Mouse (Mus musculus): ENCODE data around the gene Fkbp9.

Fkbp9 gene

DNA sequence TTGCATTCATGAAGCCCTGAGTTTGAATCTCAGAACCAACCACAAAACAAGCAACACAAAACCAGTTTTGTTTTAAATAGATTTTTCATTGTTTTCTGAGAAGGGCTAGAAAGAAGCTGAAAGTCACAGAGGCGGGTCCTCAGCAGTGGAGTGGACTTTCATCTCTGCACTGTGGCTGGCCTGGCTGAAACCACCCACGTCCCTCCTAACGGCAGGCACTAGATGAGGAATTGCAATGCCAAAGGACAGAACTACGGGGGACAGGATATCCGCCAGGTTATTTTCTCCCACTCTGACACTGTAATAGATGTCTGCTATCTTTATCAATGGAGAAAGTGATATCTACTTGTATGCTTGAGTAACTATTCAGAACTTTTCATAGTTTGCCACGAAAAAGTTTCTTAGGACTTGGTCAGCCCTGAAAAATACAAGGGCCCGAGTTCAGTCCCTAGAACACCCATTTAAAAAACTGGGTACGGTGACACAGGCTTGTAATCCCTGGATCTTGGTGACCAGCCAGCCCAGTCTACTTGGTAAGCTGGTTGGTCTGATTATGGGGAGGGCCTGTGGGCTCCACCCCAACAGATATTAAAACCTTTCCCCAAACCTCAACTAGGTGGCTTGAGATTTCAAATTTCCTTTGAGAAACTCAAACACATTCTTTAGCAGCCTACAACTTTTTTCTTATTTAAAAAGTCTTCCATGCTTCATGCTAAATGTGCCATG lies 74.4 kb downstream of the Fkbp9 start:
- DNase-seq, result no peak

DNA sequence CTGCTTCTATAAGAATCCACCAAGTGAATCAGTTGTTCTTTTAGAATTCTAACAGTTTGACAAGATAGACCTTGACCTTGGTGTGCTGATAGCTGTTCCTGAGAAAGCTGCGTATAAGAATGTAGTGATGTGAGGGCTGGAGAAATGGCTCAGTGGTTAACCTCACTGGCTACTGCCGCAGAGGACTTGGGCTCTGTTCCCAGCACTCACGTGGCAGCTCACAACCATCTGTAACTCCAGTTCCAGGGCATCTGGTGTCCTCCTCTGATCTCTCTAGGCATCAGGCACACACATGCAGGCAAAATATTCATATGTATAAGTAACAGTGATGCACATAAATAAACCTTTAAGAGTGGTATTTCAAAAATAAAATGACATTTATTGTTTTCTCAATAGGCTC lies 76.1 kb downstream of the Fkbp9 start:
- DNase-seq, result no peak

DNA sequence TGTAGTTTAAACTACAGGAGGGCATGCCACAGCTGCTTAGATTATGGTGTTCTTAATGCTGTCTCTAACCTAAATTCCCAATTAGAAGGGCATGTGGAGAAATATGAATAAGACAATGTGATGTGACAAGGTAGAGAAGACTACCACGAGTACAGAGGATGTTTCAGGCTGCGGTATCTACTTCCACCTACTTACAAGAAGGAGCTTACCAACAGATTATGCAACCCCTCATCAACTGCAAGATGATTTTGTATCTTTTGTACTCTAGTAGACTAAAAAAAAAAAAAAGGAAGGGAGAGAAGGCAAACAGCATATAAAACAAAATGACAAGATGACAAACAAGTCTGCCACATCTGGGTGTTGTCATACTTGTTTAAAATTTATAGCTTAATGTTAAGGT lies 76.5 kb downstream of the Fkbp9 start:
- no peak for DNase-seq

DNA sequence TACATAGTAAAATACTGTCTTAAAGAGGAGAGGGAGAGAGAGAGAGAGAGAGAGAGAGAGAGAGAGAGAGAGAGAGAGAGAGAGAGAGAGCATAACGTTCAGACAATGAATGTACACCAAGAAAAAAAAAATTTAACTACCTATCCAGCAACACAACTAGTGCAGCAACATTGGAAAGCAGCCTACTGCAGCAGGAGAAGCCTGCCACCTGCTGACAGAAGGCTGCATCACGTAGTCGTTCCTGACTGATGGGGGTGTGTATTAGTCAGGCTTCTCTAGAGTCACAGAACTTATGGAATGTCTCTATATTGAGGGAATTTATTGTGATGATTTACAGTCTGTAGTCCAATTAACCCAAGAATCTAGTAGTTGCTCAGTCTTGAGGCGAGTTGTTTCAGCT lies 77.1 kb downstream of the Fkbp9 start:
- peak; percentile 61 to 75 for DNase-seq

DNA sequence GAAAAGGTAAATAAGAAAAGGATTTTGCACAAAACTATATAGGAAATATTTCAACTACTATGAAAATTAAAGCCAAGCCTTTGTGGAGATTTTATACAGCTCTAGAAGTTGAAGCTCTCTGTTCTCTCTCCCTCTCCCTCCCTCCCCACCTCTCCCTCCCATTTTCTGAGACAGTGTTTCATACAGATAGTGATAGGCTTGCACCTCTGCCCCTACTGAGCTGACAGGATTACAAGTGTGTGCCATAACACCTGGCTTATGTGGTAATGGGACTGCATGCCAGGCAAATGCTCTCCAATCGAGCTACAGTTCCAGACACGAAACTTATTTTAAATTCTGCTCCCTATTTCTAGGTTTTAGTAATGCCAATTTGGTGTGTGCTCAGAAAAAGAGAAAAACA lies 79.1 kb downstream of the Fkbp9 start:
- DNase-seq, result no peak

DNA sequence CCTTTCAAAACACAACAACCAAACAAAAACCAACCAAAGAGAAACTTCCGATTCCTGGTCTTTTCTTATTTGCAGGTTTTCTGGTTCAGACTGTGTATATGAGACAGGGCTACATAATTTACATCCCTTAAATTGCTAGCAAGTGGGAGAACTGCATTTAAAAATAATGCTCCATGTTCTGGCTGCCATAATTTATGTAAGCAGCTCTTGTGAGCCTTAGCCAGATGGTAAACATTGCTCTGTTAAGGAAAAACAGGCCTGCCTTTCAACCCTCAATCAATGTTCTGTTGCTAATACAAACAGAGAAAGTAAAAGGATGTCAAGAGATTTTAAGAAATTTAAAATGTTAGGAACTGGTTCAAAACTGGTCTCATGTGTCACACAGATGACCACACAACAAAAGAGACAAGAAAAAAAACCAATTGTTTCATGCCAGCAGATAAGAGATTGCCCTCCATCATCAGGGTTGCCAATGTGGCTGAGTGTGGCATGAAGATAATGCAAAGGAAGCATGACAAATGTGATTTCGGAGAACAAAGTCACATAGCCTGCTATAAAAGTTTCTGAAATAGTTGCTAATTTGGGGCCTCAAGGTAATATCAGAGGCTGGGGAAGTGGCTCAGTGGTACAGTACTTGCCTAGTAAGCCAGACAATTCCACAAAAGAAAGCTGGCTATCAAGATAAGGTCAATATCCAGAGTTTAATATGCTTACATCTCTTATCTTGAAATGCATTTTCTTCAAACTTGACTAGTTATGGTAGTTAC lies 81.4 kb downstream of the Fkbp9 start:
- DNase-seq, result no peak

DNA sequence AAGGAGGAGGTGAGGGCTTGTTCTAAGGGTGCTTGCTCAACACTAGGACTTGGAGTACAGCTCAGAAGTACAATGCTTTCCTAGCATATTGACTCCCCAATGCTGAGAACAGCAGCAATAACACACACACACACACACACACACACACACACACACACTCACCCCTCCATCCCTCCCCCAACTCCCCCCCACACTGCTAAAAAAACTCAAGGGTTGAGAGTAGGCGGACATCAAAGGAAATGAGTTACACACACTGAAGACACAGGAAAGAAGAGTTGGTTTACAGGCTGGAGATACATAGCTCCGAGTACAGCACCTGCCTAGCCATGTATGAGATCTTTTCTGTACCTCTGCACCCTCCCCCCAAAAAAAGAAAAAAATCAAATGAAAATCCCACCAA lies 84.4 kb downstream of the Fkbp9 start:
- no peak for DNase-seq

DNA sequence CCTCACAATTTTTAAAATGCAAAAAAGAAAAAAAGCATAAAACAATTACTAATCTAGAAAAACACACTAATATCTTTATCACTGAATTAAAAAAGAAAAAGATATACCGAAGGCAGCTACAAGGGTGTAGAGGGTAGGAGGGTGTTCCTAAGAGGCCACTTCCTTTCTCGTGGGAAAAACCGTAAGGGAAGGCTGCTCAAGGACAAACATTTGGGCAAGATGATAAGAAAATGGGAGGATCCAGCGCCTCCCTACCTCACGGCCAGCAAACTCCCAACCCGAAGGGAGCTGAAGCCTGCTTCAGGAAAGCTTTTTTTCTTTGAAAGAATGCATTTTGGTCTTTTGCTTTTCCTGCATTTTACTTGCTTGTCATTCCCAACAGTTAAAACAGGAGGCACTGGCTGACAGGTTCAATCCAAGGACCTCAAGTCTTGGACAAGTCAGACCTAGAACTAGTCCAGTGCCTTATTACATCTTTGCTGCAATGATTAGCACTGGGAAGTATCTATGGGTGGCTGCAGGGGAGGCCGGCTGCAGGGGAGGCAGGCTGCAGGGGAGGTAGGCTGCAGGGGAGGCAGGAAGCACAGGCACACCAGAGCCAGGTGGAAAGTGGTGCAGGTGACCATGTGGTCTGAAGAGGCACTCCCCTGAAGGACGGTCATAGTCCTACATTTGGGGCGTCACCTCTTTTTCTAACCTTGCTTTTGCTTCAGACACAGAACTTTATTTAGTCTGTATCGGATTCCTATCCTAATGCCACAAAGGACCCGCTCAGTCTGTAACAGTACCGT lies 85.9 kb downstream of the Fkbp9 start:
- DNase-seq, result no peak

DNA sequence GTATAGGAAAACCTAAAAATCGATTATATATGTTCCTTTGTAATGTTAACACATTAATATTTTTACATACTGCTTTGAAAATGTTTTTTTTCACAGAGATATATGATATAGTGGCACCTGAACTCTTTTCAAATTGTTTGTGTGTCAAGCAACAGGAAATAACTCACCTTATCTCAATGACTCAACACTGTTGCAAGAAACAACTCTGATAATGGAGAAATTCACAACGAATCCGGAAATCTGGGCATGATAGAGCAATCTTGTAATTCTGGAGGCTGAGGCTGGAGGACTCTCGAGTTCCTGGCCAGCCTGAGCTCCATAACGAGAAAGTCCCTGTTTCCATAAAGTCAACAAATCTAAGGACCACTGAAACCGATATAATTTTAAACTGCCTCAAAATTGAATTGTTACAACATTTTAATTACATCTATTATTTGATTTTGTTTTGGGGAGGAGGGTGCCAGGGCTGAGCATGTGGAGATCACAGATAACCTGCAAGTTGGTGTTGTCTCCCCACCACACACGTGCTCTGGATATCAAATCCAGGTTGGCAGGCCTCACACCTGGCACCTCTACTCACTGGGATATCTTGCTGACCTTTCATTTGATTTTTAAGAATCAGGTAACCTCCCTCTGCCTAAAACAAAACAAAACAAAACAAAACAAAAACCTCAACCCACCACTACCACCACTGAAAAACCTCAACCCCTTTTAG lies 87.6 kb downstream of the Fkbp9 start:
- DNase-seq, result no peak

DNA sequence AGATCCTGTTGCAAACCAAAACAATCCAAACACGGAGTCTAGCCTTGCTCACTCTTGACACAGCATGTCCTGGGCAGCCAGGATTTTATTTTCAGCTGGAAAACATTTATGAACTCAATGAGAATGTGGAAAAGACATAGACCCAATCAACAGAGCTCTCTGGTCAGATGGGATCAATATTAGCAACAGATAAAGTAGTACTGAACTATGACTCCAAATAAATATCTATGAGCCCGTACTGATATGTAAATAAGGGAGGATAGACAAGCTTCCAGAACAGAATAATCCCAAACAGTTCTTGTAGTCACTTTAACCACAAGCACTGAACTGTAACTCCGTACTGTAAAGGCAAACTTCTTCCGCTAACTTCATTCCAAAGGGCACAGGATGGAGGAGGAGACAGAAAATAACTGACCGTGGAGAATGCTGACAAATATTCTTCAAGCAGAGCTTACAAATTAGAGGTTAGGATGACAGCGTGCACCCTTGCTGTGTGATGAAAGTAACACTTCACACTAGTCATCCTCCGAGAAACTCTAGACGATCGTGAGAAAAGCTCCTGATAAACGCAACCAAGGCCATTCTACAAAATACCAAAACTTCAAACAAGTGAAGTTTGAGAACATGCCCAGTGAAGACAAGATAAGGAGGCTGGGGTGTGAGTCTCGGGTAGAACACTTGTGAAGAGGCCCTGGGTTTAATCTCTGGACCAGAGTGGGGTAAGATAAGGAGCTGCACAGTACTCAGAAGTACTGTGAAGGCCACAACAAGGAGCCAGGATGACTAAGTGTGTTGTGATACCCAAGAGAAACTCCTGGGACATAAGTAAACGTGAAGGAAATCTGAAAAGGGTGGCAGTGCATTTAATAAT lies 88.6 kb downstream of the Fkbp9 start:
- no peak for DNase-seq

DNA sequence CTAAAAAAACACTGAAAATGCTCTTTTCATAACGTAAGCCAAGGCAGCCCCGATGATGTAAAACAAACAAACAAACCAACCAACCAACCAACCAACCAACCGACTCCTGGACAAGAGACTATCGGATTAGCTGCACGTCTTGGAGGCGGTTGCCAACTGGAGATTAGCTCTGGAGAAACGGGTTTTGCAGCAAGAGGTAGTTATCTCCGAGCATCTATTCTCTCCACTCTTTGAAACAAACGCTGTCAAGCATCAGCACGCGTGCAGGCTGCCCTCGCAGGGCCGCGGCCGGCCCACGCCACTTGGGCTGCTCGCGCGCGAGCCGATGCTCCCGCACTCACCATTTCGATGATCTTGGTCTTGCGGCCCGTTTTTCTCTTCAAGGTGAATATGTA lies 91.5 kb downstream of the Fkbp9 start:
- no peak for DNase-seq

DNA sequence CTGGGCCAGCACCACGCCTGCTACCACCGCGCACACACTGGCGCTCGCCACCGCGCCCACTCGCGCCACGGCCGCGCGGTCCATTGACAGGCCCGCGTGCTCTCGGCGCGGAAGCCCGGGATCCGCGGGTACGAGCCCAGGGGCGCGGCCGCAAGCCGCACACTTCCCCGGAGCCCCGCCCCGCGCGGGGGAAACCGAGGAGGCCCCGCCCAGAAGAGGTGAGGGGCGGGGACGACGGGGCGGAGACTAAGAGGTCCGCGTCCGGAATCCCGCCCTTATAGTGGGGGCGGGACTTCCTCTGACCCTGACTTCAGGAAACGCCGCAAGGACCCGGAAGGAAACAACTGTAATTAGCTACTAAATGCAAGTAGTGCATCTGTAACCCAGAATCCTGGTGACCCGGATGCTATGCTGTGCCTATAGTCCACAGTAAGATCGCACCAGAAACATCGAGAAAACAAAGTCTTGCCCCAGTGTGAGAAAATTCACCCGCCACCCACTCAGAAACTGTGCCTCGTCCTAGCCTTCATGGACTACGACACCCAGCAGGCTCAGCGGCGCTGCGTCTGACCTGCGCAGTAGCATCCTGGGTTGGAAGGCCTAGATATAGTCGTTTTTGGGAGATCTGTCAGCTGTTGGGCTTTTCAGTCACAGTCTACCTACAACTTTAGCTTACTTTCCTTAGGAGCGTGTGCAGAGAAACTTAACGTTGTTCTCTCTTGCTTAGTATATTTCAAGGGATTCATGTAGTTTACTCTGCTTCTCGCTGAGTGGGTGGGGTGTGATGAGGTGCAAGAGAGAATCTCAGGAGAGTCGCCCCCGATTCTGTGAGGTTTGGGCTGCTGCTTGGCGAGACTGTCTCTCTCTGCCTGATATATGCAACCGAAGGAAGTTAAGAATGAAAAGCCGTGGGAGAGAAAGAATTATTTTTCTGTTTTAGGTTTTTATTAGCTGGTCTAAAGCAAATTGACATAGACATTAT lies 92.2 kb downstream of the Fkbp9 start, which contains the start of the genes Nt5c3 and Vmn1r4:
Gene Nt5c3, minus strand, starts transcription at position 207 of the 982 bp plus-strand sequence.
Gene Vmn1r4, plus strand, starts transcription at position 290 of the 982 bp plus-strand sequence.
- DNase-seq, result peak; percentile 94 to 96

All from lung, postnatal 4 days (tissue).